Mouse (Mus musculus) thymus, postnatal 14 days (tissue): ENCODE data around the gene Tbc1d22a.

Experiments used
- DNase-seq: peaks from one replicate; pipeline ENCODE4 v3.0.0; 2021

Gene Tbc1d22a

DNA sequence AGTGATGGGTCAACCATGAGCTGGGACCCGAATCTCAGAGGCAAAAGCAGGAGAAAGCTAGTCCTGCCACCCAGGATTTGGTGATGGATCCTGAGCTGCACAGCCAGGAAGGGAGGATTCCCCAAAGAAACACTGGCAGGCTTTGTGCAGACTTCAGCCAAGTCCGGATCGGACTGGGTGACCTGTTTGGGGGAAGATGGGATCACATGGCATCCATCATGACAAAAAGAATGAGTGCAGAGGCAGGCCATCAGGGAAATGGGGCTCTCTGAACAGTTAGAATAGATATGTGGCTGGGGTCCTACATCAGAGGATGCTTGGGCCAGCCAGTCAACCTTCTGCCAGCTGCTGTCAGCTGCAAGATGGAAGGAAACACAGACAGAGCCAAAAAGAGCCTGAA lies 328.1 kb downstream of the Tbc1d22a start:
- no peak for DNase-seq

DNA sequence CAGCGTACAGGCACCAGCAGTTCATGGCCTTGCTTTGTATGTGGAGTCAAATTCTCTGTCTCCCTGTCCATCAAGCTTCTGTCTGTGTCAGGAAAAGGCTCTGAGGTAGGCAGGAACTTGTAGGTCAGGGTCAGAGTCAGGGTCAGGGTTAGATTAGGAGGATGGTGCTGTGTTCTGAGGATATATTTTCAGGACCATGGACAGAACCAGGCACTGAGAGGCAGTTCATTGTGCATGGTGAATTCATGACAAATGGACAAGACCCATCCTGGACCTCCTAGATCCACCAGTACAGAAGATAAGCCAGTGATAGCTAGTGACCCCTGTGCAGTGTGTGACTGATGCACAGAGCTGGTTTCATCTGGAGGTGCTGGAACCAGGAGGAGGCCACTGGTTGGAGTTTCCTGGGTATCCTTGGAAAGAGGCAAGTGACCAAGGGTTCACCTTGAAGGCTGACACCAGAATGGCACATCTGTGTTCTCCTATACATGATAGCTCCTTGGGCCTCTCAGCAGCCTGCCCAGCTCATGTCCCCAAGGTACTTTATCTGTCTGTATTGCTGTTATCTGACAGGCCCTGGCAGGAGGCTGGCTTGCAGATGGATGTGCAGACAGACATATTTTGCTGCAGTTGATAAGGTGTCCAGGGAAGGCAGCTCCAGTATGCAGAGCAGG lies 330.0 kb downstream of the Tbc1d22a start:
- DNase-seq = no peak
